Mouse (Mus musculus): ENCODE measurements around the gene 4930572O03Rik.
"Not testable (repeated sequence)": the region's sequence is repeated elsewhere in the genome, so short reads cannot be mapped to it uniquely, and the experiment has no call there.

4930572O03Rik gene

DNA sequence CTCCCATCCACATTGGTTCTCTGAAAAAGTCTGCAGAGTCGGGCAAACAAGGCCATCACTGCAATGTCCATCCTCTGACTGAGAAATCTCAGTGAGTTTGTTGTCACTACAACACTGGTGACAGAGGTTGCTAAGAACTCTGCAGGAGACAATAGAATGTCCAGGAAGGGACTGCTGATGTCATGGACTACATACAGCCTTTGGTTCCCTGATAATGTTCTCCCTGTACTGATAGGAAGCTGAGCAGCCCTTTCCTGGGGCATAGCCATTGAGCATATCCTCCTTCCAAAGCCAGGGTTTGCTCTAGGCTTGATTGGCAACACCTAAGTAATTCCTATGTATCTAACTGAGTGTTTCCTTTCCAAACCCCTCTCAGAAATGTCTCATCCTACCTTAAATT is at the start of gene 4930572O03Rik:
TSS of gene 4930572O03Rik (minus strand) at position 101 of the 400 bp plus-strand sequence.
- not testable (repeated sequence) for DNase-seq (ENCODE audit: low spot score)

DNA sequence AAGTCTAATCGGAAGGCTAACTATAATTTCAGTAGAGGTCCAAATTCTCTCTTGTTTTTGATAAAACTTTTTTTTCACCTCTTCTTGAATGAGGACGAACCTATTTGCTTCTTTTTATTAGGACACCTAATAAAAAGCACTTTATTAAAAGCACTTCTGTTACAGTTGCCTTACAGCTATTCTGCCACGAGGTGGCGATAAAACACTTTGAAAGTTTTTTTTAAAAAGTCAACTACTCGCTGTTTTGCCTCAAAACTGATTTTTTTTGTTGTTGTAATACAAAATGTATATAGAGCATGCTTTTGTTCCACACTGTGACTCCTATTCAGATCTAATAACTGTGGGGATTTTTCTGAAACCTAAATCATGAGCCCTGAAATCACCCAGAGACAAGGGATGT is 46.0 kb upstream of the 4930572O03Rik start:
- not testable (repeated sequence) for DNase-seq (ENCODE audit: low spot score)

- not testable (repeated sequence) for DNase-seq (ENCODE audit: low spot score)
Measured at GRCm38 (mm10) chr5:15697719-15698118, 40.9 kb upstream of the 4930572O03Rik start.

DNA sequence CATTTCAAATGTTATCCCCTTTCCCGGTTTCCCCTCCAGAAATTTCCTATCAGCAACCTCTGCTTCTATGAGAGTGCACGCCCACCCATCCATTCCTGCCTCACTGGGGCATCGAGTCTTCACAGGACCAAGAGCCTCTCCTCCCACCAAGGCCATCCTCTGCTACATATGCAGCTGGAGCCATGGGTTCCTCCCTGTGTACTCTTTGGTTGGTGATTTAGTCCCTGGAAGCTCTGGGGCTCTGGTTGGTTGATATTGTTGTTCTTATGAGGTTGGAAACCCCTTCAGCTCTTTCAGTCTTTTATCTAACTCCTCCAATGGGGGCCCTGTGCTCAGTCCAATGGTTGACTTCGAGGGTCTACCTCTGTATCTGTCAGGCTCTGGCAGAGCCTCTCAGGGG is 35.0 kb upstream of the 4930572O03Rik start:
- DNase-seq (ENCODE audit: low spot score): not testable (repeated sequence)

GRCm38 (mm10) chr5:15690822-15691221 is 34.0 kb upstream of the 4930572O03Rik start:
- DNase-seq (ENCODE audit: low spot score): not testable (repeated sequence)

DNA sequence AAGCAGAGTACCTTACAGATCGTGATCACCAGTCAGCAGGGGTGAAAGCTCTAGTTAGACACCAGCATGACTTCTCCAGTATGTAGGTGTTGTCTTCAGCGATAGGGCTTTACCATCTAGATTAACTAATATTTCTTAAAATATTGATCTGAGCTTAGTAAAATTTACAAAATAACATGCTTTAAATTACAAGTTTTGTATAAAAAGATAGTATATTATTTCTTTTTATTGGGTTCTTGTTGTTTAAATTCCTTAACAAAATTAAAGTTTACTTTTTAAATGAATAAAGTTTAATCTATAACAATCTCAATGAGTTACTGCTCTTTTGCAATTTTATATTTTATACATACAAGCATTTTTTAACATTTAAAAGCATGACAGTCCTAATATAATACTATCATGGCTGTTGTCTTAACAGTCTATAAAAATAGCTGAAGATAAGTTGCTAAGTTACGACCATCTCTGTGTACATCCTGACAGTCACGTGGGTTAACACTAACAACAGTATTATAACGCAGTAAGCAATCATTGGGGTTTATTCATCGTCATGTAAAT is 32.9 kb upstream of the 4930572O03Rik start:
- not testable (repeated sequence) for DNase-seq (ENCODE audit: low spot score)

GRCm38 (mm10) chr5:15688874-15689658 is 32.2 kb upstream of the 4930572O03Rik start:
- not testable (repeated sequence) for DNase-seq (ENCODE audit: low spot score)

DNA sequence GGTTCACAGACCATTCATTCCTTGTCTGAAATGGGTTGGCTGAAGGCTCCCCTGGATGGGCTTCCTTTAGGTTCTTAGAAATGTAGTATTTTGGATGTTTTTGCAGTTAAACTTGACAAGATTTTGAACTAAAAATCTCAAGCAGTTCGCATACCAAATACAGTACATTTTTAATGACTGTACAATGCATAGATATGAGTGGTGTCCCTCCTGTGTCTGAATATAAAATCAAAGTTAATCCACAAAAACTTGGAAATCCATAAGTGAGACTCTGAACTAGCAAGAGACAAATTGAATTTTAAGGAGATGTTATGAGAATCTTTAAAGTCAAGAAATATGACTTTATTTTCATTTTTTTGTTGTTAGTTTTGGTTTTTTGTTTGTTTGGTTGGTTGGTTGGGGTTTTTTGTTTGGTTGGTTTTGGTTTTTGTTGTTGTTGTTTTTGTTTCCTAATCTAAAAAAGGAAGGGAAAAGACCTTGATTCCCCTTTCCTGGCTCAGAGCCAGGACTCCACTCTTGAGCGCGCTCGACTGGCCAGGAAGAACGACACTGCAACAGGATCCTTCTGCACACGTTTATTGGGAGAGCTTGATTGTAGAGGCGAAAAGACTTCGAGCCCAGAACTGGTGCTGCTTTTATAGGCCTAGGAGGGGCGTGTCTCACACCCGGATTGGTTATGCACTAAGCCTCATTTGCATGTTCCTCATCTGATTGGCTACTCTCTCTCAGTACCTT is 24.6 kb upstream of the 4930572O03Rik start:
- DNase-seq (ENCODE audit: low spot score): not testable (repeated sequence)

- DNase-seq (ENCODE audit: low spot score): not testable (repeated sequence)
Measured at GRCm38 (mm10) chr5:15679980-15680949, 23.4 kb upstream of the 4930572O03Rik start.

DNA sequence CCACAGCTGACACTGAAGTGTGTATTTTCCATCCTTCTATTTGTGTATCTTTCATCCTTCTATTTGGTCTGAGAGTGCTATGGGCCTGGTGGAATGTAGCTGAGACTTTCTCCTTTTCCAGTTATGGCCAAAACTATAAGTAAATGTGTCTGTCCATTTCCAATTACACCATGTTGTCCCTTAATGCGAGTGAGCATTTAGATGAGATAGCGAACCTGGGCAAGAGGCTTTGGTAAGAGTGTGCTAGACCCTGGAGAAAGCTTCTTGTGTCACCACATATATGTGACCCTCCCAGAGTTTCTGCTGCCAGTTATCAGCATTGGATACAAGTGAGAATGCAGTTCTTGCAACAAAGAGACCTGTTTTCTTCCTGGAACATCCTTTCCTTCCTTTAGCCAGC is 22.0 kb upstream of the 4930572O03Rik start:
- DNase-seq (ENCODE audit: low spot score): not testable (repeated sequence)

DNA sequence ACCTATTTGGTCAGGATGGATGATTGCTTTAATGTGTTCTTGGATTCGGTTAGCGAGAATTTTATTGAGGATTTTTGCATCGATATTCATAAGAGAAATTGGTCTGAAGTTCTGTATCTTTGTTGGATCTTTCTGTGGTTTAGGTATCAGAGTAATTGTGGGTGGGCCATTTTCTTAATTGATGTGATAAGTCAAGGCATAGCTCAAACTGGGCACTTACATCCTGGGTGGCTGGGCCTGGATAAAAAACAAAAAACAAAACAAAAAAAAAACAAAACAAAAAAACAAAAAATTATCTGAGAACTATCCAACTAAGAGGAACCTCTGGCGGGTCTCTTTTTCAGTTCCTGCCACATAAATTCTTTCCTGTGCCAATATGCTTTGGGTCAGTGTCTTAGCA is 20.9 kb upstream of the 4930572O03Rik start:
- not testable (repeated sequence) for DNase-seq (ENCODE audit: low spot score)

DNA sequence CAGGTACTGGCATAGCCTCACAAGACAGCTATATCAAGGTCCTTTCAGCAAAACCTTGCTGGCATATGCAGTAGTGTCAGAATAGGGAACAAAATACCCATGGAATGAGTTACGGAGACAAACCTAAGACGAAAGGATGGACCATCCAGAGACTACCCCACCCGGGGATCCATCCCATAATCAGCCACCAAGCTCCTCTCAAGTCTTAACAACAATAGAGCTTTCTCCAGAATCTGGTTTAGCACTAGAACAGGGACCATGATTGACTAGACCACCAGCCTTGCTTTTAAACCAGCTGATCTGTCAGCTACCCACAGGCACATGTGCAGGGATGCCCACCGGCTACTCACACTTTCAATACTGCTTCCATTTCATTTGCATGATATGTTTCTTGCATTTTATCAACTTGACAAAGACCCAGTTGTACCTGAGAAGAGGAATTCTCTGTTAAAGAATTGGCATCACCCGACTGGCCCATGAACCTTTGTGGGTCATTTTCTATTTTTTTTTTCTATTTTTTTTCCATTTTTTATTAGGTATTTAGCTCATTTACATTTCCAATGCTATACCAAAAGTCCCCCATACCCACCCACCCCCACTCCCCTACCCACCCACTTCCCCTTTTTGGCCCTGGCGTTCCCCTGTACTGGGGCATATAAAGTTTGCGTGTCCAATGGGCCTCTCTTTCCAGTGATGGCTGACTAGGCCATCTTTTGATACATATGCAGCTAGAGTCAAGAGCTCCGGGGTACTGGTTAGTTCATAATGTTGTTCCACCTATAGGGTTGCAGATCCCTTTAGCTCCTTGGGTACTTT is 17.8 kb upstream of the 4930572O03Rik start:
- DNase-seq (ENCODE audit: low spot score): not testable (repeated sequence)

DNA sequence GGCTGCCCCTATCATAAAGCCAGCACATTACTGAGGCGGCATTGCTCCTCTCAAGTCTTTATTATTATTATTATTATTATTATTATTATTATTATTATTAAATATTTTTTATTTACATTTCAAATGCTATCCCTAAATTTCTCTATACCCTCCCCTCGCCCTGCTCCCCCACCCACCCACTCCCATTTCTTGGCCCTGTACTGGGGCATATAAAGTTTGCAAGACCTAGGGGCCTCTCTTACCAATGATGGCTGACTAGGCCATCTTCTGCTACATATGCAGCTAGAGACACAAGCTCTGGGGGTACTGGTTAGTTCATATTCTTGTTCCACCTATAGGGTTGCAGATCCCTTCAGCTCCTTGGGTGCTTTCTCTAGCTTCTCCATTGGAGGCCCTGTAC is 17.1 kb upstream of the 4930572O03Rik start:
- not testable (repeated sequence) for DNase-seq (ENCODE audit: low spot score)

GRCm38 (mm10) chr5:15670789-15671188 is 13.9 kb upstream of the 4930572O03Rik start:
- not testable (repeated sequence) for DNase-seq (ENCODE audit: low spot score)

- DNase-seq (ENCODE audit: low spot score): not testable (repeated sequence)
Measured at GRCm38 (mm10) chr5:15663847-15664246, 7.0 kb upstream of the 4930572O03Rik start.

DNA sequence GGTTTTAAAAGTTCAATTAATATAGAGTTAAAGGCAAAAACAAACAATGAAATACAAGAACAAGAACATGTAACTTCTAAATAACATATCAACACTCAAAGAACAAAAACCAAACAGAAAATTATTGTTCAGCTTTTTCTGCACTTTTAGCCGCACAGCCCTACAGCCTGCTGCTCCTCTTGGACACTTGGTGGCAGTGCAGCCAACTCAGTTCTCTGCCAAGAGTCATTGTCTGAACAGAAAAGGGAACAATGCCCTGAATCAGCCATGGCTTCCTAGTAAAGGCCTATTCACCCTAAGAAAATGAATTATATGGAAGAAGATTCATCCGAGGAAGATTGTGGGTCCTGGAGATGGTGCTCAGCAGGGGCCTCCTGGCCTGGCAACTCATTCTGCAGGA is 4.5 kb downstream of the 4930572O03Rik start:
- DNase-seq (ENCODE audit: low spot score): not testable (repeated sequence)

- DNase-seq (ENCODE audit: low spot score): not testable (repeated sequence)
Measured at GRCm38 (mm10) chr5:15645707-15646106, 11.2 kb downstream of the 4930572O03Rik start.

DNA sequence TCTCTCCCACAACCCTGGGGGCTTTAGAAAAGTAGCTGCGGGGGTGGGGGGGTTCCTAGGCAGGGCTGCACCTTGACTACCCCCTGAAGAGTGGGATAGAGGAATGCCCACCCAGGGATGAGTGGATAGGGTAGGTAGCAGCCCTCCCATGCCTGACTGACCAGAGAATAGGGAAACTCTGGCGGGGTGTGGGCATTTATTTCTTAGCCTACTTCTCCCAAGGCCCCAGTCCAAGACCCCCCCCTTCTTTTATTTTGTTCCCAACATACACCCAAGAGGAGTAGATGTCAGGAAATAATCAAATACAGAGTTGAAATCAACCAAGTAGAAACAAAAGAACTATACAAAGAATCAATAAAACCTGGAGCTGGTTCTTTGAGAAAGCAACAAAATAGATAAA is 19.2 kb downstream of the 4930572O03Rik start:
- DNase-seq (ENCODE audit: low spot score): not testable (repeated sequence)

DNA sequence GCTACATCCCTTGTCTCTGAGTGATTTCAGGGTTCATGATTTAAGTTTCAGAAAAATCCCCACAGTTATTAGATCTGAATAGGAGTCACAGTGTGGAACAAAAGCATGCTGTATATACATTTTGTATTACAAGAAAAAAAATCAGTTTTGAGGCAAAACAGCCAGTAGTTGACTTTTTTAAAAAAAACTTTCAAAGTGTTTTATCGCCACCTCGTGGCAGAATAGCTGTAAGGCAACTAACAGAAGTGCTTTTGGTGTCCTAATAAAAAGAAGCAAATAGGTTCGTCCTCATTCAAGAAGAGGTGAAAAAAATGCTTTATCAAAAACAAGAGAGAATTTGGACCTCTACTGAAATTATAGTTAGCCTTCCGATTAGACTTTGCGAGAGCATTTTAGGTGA is 26.8 kb downstream of the 4930572O03Rik start:
- DNase-seq (ENCODE audit: low spot score): not testable (repeated sequence)

- not testable (repeated sequence) for DNase-seq (ENCODE audit: low spot score)
Measured at GRCm38 (mm10) chr5:15628136-15628535, 28.7 kb downstream of the 4930572O03Rik start.

All from urinary bladder, postnatal 25 days (tissue).